Mouse (Mus musculus): ENCODE data around the gene Rnf215.
"Not testable (repeated sequence)": the region's sequence is repeated elsewhere in the genome, so short reads cannot be mapped to it uniquely, and the experiment has no call there.

Rnf215 gene

GRCm38 (mm10) chr11:4134986-4135935, at the start of gene Rnf215:
Rnf215 (plus strand) TSS chr11:4135202.
- peak; percentile 85 for DNase-seq (ENCODE audit: extremely low read depth, insufficient read length, low spot score)

GRCm38 (mm10) chr11:4086246-4086645, 48.8 kb upstream of the Rnf215 start:
- no peak for DNase-seq (ENCODE audit: extremely low read depth, insufficient read length, low spot score)

- no peak for DNase-seq (ENCODE audit: extremely low read depth, insufficient read length, low spot score)
These were observed 47.7 kb upstream of the Rnf215 start for GRCm38 (mm10) chr11:4087267-4087666.

GRCm38 (mm10) chr11:4093459-4094377, 41.3 kb upstream of the Rnf215 start:
- no peak for DNase-seq (ENCODE audit: extremely low read depth, insufficient read length, low spot score)

DNA sequence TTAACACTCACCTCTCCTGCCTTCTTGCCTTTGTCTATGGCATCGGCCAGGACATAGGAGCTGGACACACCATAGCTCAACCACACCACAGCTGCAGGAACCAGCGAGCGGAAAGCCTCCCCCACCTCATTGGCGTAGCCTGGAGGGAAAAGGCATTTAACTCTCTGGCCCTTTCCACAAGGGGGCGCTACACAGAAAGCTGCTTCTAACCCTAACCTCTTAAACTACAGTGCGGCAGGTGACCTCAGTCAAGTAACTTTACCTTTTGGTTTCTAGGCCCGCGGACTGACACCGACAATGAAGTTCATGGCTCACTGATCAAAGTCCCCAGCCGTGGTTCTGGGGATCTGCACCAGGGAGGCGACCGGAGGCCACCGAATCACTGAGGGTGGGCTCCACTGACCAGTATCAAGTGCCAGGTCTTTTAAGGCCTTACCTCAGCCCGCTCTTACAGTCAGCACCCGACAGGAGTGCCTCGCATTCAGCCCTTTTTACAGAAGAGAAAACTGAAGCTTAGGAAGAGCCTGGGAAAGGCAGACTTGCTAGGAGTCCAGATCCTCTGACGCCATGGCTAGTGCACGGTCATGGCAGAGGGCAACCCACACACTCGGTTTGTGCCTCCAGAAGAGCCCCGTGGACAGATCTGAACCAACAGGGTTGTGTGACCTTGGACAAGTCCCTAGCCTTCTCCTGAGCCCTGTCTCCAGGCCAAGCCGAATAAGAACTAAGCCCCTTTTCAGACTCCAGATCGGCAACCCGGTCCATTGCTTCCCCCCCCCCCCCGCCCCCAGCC, 40.4 kb upstream of the Rnf215 start:
- DNase-seq (ENCODE audit: extremely low read depth, insufficient read length, low spot score) = peak; percentile 62

GRCm38 (mm10) chr11:4095171-4096053, 39.6 kb upstream of the Rnf215 start, which contains the start of gene Mtfp1:
Mtfp1 (minus strand) TSS chr11:4095445.
- peak; percentile 51 for DNase-seq (ENCODE audit: extremely low read depth, insufficient read length, low spot score)

DNA sequence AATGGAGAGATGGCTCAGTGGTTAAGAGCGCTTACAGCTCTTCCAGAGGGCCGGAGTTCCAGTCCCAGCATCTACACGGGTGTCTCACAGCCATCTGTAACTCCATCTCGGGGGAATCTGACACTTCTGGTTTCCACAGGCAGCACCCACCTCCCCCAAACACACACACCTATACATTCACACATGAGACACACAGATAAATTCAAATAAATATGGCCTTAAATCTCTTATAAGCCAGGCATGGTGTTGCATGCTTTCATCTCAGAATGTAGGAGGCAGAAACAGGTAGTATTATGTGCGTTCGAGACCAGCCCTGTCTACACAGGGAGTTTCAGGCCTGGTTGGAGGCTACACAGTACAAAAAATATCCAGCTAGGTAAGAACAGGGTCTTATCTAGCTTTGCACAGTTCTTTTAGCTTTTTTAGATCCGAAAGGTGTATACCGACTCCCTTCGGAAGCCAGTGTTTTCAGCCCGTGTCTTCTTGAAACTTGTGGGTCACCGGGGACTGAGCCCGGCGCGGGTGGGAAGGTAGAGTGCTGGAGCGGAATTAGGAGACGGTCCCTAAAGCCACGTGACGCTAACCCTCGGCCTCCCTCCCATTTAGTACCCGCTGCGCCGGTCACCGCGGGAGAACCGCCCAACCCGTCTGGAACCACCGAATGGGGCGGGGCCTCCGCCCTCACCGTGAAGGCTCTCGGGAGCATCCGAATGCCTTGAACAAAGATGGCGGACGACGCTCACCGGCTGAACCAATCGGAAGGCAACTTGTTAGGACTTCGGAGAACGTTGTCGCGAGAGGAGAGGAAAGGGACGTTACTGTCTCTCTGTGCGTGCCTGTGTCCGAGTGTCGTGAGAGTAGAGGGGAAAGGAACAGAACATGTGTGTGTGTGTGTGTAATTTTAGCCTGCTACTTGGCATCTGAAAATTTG, 38.7 kb upstream of the Rnf215 start:
- DNase-seq (ENCODE audit: extremely low read depth, insufficient read length, low spot score) = peak; percentile 99

GRCm38 (mm10) chr11:4097091-4097621, 37.8 kb upstream of the Rnf215 start:
- DNase-seq (ENCODE audit: extremely low read depth, insufficient read length, low spot score) = no peak

GRCm38 (mm10) chr11:4098120-4098519, 36.9 kb upstream of the Rnf215 start:
- no peak for DNase-seq (ENCODE audit: extremely low read depth, insufficient read length, low spot score)

DNA sequence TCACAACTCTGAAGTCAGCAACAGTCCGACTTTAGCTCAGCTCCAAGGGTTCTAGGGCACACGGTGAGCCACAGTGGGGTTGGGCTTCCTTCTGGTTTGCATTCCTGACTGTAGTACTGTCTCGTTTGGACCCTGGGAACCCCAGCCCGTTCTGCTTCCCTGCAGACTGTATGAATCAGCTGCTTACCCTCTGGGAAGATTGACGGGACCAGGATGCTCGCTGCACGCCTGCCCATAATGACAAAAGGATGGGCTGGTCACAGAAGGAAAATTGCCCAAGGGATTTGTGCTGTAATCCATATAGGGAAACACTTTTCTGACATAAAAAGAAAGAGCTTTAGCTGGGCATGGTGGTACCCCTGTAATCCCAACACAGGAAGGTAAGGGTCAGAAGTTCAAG, 36.2 kb upstream of the Rnf215 start:
- DNase-seq (ENCODE audit: extremely low read depth, insufficient read length, low spot score) = no peak

DNA sequence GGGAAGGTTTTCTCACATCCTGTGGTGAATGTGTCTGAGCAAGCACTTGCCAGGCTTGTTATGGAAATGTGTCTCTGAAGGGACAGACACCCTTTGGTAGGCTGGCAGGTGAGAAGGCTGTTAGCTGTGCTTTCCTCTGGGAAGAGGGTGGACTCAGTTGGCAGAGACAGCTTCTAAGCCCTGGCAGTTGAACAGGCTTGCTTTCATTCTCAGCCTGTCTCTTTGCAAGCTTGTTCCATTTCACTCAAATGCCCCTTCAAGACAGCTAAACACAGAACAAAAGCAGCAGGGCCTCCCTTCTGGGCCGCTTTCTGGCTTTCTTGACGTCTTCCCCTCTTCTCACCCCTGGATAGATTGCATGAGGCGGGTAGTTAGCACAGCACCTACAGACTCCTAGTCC, 35.6 kb upstream of the Rnf215 start:
- no peak for DNase-seq (ENCODE audit: extremely low read depth, insufficient read length, low spot score)

DNA sequence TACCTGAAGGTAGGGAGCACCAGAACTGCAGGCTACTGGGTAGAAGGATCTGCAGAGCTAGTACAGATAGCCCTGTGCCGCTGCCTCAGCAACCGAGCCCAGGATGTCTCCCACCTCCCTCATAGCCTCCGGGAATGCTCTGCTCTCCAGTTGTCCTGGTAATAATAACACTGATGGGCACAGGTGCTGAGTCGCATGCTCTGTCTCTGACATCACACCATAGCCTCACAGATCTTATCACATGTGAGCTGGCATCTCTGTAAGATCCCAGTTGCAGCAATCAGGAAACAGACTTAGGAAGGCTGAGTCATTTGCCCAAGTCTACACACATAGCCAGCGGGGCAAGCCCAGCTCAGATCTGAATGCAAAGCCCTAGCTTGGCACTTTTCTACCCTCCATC, 33.2 kb upstream of the Rnf215 start:
- no peak for DNase-seq (ENCODE audit: extremely low read depth, insufficient read length, low spot score)

GRCm38 (mm10) chr11:4103522-4103921, 31.5 kb upstream of the Rnf215 start:
- DNase-seq (ENCODE audit: extremely low read depth, insufficient read length, low spot score) = no peak

GRCm38 (mm10) chr11:4104989-4105388, 30.0 kb upstream of the Rnf215 start:
- no peak for DNase-seq (ENCODE audit: extremely low read depth, insufficient read length, low spot score)

GRCm38 (mm10) chr11:4105444-4105843, 29.6 kb upstream of the Rnf215 start:
- DNase-seq (ENCODE audit: extremely low read depth, insufficient read length, low spot score) = no peak

DNA sequence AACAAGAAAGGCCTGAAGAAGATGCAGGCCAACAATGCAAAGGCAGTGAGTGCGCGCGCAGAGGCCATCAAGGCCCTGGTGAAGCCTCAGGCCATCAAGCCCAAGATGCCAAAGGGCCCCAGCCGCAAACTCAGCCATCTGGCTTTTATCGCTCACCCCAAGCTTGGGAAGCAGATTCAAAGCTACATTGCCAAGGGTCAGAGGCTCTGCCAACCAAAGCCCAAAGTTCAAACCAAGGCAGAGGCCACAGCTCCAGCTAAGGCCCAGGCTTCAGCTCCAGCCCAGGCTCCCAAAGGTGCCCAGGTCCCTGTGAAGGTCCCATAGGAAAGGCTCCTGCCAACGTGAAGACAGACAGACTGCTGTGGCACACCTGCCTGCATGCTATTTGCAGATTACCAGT, 27.1 kb upstream of the Rnf215 start:
- not testable (repeated sequence) for DNase-seq (ENCODE audit: extremely low read depth, insufficient read length, low spot score)

- DNase-seq (ENCODE audit: extremely low read depth, insufficient read length, low spot score) = no peak
These were observed 26.3 kb upstream of the Rnf215 start for GRCm38 (mm10) chr11:4108691-4109090.

DNA sequence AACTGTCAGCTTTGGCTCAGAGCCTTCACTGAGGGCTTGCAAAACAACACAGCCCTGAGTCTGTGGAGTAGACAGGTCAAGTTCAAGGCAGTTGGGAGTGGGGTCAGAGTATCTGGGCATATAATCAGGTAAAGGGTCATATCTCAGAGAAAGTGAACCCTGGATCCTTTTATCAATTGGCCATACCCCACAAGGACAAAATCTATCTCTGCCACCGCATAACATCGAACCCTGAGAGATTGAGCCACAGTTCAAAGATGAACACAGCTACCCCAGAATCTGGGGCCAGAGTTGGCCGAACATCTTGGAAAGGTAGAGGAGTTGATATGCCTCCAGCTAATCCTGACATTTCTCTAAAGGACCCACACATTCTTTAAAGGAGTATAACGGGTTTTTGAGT, 23.0 kb upstream of the Rnf215 start:
- DNase-seq (ENCODE audit: extremely low read depth, insufficient read length, low spot score) = no peak

Measured in 3134 (cell line).